Mouse (Mus musculus): Measurements from ENCODE around the gene Phf20. TPM values are rescaled to one million over a fixed set of nuclear protein-coding genes. Genes with fewer than 3 reads are reported as not detected.

Gene Phf20
- polyA plus RNA-seq, 1 experiment from 2014 or later: 104 TPM

DNA sequence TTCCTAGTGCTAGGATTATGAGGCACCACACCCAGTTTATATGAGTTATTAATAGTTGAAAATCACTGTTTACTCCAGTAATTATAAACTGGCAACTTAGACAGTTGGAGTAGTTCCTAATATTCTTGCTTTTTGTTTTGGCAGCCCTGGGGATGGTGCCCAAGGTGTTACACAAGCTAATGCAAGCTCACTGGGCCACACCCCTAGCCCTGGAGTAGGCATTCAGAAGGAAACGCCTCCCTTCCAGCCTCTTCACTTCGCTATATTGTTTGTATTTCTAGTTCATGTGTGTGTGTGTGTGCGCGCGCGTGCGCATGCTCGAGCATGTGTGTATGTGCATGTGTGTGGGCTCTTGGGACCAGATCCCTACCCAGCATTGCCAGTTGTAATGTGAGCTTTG, 46.7 kb downstream of the Phf20 start:
- H3K27me3 ChIP-seq (ENCODE audit: control insufficient read depth, insufficient read depth, low read length): no peaks in the 10 kb centered on the region
- no peak overlapping the region for H3K9ac ChIP-seq (ENCODE audit: low read depth, low read length)
- DNase-seq (ENCODE audit: low spot score) (no peak), ATAC-seq (ENCODE audit: low FRiP score) (no peak)
- no peaks in the 10 kb centered on the region for H3K4me1 ChIP-seq (replicated peaks; ENCODE audit: control insufficient read depth, insufficient read depth, low read length)
- no peak overlapping the region for H3K27ac ChIP-seq (ENCODE audit: low read depth, low read length)
- WGBS: 95% methylated on average over 8 of the region's 8 CpGs
- H3K36me3 ChIP-seq (ENCODE audit: control insufficient read depth, insufficient read depth, low read length): no peaks in the 10 kb centered on the region
- H3K4me3 ChIP-seq (ENCODE audit: low read depth, low read length): no peak overlapping the region
- no peak overlapping the region for H3K4me2 ChIP-seq (replicated peaks; ENCODE audit: low read depth, low read length)
- no peaks in the 10 kb centered on the region for H3K9me3 ChIP-seq (ENCODE audit: control insufficient read depth, low read length)

- DNase-seq (ENCODE audit: low spot score): no peak
- Histone ChIP-seq H3K9ac (ENCODE audit: low read depth, low read length) (no peak overlapping the region), H3K4me2 (replicated peaks; ENCODE audit: low read depth, low read length) (no peak overlapping the region), H3K4me1 (replicated peaks; ENCODE audit: control insufficient read depth, insufficient read depth, low read length) (no peaks in the 10 kb centered on the region), H3K27ac (ENCODE audit: low read depth, low read length) (no peak overlapping the region), H3K4me3 (ENCODE audit: low read depth, low read length) (no peak overlapping the region), H3K9me3 (ENCODE audit: control insufficient read depth, low read length) (no peaks in the 10 kb centered on the region), H3K27me3 (ENCODE audit: control insufficient read depth, insufficient read depth, low read length) (no peaks in the 10 kb centered on the region), H3K36me3 (ENCODE audit: control insufficient read depth, insufficient read depth, low read length) (no peaks in the 10 kb centered on the region)
- ATAC-seq (ENCODE audit: low FRiP score): no peak
Measured at GRCm38 (mm10) chr2:156247599-156247998, 51.3 kb downstream of the Phf20 start.

DNA sequence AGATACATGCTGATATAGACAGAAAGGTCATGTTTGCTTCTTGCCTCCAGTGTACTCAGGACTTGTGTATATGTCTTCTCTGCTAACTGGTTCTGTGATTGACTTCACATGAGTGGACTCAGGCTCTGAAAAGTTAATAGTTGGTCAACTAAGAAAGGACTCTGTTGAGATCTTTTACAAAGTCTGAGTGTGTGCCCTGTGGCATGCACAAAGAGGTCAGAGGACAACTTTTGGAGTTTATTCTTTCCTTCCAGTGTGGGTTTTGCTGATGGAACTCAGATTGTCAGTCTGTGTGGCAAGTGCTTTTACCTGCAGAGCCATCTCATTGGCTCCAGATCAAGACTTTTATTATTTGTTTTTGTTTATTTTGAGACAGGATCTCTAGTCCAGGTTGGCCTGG, 54.5 kb downstream of the Phf20 start:
- Histone ChIP-seq H3K9me3 (ENCODE audit: control insufficient read depth, low read length) (no peaks in the 10 kb centered on the region), H3K27ac (ENCODE audit: low read depth, low read length) (no peak overlapping the region), H3K27me3 (ENCODE audit: control insufficient read depth, insufficient read depth, low read length) (no peaks in the 10 kb centered on the region), H3K4me2 (replicated peaks; ENCODE audit: low read depth, low read length) (no peak overlapping the region), H3K36me3 (ENCODE audit: control insufficient read depth, insufficient read depth, low read length) (no peaks in the 10 kb centered on the region), H3K4me3 (ENCODE audit: low read depth, low read length) (no peak overlapping the region), H3K4me1 (replicated peaks; ENCODE audit: control insufficient read depth, insufficient read depth, low read length) (no peaks in the 10 kb centered on the region), H3K9ac (ENCODE audit: low read depth, low read length) (no peak overlapping the region)
- ATAC-seq (ENCODE audit: low FRiP score) (no peak), DNase-seq (ENCODE audit: low spot score) (no peak)

- no peaks in the 10 kb centered on the region for H3K36me3 ChIP-seq (ENCODE audit: control insufficient read depth, insufficient read depth, low read length)
- 92% methylated on average over 1 of the region's 1 CpGs for WGBS
Measured at GRCm38 (mm10) chr2:156251291-156251690, 55.0 kb downstream of the Phf20 start.

GRCm38 (mm10) chr2:156257051-156257450, 60.8 kb downstream of the Phf20 start:
- Histone ChIP-seq H3K9me3 (ENCODE audit: control insufficient read depth, low read length) (no peaks in the 10 kb centered on the region), H3K27me3 (ENCODE audit: control insufficient read depth, insufficient read depth, low read length) (no peaks in the 10 kb centered on the region), H3K27ac (ENCODE audit: low read depth, low read length) (no peak overlapping the region), H3K4me3 (ENCODE audit: low read depth, low read length) (no peak overlapping the region), H3K9ac (ENCODE audit: low read depth, low read length) (no peak overlapping the region), H3K4me2 (replicated peaks; ENCODE audit: low read depth, low read length) (no peak overlapping the region), H3K36me3 (ENCODE audit: control insufficient read depth, insufficient read depth, low read length) (0 out of 2 replicates have a peak, but pooled peaks cover 3% of the 10 kb centered on the region), H3K4me1 (replicated peaks; ENCODE audit: control insufficient read depth, insufficient read depth, low read length) (no peaks in the 10 kb centered on the region)
- 68% methylated on average over 2 of the region's 2 CpGs for WGBS
- DNase-seq (ENCODE audit: low spot score) (no peak), ATAC-seq (ENCODE audit: low FRiP score) (no peak)

More at GRCm38 (mm10) chr2:156251291-156251690, 55.0 kb downstream of the Phf20 start:
- no peaks in the 10 kb centered on the region for H3K4me1 ChIP-seq (replicated peaks; ENCODE audit: control insufficient read depth, insufficient read depth, low read length)
- H3K9me3 ChIP-seq (ENCODE audit: control insufficient read depth, low read length): no peaks in the 10 kb centered on the region
- H3K27ac ChIP-seq (ENCODE audit: low read depth, low read length): no peak overlapping the region
- ATAC-seq (ENCODE audit: low FRiP score) (no peak), DNase-seq (ENCODE audit: low spot score) (no peak)
- H3K9ac ChIP-seq (ENCODE audit: low read depth, low read length): no peak overlapping the region
- no peak overlapping the region for H3K4me2 ChIP-seq (replicated peaks; ENCODE audit: low read depth, low read length)
- H3K4me3 ChIP-seq (ENCODE audit: low read depth, low read length): no peak overlapping the region
- no peaks in the 10 kb centered on the region for H3K27me3 ChIP-seq (ENCODE audit: control insufficient read depth, insufficient read depth, low read length)

- 0 out of 2 replicates have a peak, but pooled peaks cover 3% of the 10 kb centered on the region for H3K36me3 ChIP-seq (ENCODE audit: control insufficient read depth, insufficient read depth, low read length)
- 88% methylated on average over 11 of the region's 11 CpGs for WGBS
- no peaks in the 10 kb centered on the region for H3K9me3 ChIP-seq (ENCODE audit: control insufficient read depth, low read length)
- no peaks in the 10 kb centered on the region for H3K4me1 ChIP-seq (replicated peaks; ENCODE audit: control insufficient read depth, insufficient read depth, low read length)
- no peak overlapping the region for H3K27ac ChIP-seq (ENCODE audit: low read depth, low read length)
- no peaks in the 10 kb centered on the region for H3K27me3 ChIP-seq (ENCODE audit: control insufficient read depth, insufficient read depth, low read length)
- DNase-seq (ENCODE audit: low spot score) (no peak), ATAC-seq (ENCODE audit: low FRiP score) (no peak)
- no peak overlapping the region for H3K4me2 ChIP-seq (replicated peaks; ENCODE audit: low read depth, low read length)
- H3K4me3 ChIP-seq (ENCODE audit: low read depth, low read length): no peak overlapping the region
- H3K9ac ChIP-seq (ENCODE audit: low read depth, low read length): no peak overlapping the region
Measured at GRCm38 (mm10) chr2:156257922-156258761, 61.9 kb downstream of the Phf20 start.

DNA sequence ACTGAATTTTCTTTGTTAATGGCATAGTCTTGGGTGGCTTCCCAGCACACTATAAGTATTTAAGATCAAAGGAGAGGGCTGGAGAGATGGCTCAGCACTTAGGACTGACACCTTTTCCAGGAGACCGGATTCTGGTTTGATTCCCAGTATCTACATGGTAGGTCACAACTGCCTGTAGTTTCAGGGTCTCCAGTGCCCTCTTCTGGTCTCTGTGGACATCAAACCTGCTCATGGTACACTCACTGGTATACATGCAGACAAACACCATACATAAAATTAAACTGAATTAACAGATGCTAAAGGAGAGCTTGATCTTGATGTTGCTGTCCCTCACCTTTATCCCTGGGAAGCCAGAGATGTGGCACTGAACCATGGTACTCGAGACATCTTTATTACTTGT, 64.7 kb downstream of the Phf20 start:
- no peaks in the 10 kb centered on the region for H3K4me1 ChIP-seq (replicated peaks; ENCODE audit: control insufficient read depth, insufficient read depth, low read length)
- H3K4me2 ChIP-seq (replicated peaks; ENCODE audit: low read depth, low read length): no peak overlapping the region
- WGBS: 89% methylated on average over 2 of the region's 2 CpGs
- 0 out of 2 replicates have a peak, but pooled peaks cover 3% of the 10 kb centered on the region for H3K36me3 ChIP-seq (ENCODE audit: control insufficient read depth, insufficient read depth, low read length)
- H3K9ac ChIP-seq (ENCODE audit: low read depth, low read length): no peak overlapping the region
- ATAC-seq (ENCODE audit: low FRiP score) (no peak), DNase-seq (ENCODE audit: low spot score) (no peak)
- no peaks in the 10 kb centered on the region for H3K9me3 ChIP-seq (ENCODE audit: control insufficient read depth, low read length)
- no peak overlapping the region for H3K4me3 ChIP-seq (ENCODE audit: low read depth, low read length)
- no peaks in the 10 kb centered on the region for H3K27me3 ChIP-seq (ENCODE audit: control insufficient read depth, insufficient read depth, low read length)
- H3K27ac ChIP-seq (ENCODE audit: low read depth, low read length): no peak overlapping the region

DNA sequence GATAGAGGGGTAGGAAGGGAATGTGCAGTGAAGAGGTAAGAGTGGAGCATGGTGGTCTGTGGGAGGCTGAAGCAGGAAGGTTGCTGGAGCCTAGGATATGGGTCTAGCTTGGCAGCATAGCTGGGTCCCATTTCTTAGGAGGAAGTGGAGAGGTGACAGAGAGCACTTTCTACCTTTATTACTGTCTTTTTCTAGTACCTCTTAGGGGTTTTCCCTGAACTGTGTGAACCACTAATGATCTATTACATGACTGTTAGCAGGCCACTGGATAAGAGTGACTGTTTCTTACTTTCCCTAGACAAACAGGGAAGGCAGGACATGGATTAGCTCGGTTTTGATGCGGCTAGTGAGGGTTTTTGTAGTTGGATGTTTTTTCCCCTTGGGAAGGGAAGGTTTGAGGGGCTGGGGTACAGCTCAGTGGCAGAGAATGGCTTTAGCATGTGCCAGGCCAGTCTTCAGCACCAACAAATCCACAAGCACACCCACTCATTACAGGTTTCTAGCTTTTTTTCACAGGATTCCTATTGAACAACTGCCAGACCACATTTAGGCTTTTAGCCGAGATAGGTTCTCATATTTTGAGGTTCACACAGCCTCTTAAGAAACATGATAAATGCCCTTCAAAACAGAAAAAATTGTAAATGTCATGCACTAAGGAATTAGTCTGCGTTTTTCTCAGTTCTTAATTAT, 67.1 kb downstream of the Phf20 start:
- WGBS: 93% methylated on average over 4 of the region's 4 CpGs
- Histone ChIP-seq H3K9me3 (ENCODE audit: control insufficient read depth, low read length) (no peaks in the 10 kb centered on the region), H3K4me3 (ENCODE audit: low read depth, low read length) (no peak overlapping the region), H3K9ac (ENCODE audit: low read depth, low read length) (no peak overlapping the region), H3K4me2 (replicated peaks; ENCODE audit: low read depth, low read length) (no peak overlapping the region), H3K36me3 (ENCODE audit: control insufficient read depth, insufficient read depth, low read length) (0 out of 2 replicates have a peak, but pooled peaks cover 3% of the 10 kb centered on the region), H3K27ac (ENCODE audit: low read depth, low read length) (no peak overlapping the region), H3K27me3 (ENCODE audit: control insufficient read depth, insufficient read depth, low read length) (no peaks in the 10 kb centered on the region), H3K4me1 (replicated peaks; ENCODE audit: control insufficient read depth, insufficient read depth, low read length) (no peaks in the 10 kb centered on the region)
- no peak for ATAC-seq (ENCODE audit: low FRiP score)
- DNase-seq (ENCODE audit: low spot score): no peak

DNA sequence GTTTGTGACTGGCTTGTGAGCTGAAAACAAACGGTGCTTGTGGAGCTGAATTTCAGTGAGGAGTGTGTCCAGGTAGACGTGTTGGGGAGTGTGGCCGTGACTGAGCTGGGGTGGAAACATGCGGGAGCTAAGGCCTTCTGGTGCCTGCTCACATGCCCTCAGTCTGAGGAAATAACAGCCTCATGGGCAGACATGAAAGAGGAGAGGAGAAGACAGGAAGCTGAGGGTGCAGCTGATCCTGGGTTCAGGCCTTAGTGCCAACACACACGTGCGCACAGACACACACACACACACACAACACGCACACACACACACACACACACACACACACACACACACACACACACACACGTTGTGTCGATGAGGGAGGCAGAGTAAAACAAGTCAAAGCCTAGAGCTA, 71.4 kb downstream of the Phf20 start:
- no peak overlapping the region for H3K4me2 ChIP-seq (replicated peaks; ENCODE audit: low read depth, low read length)
- no peak overlapping the region for H3K9ac ChIP-seq (ENCODE audit: low read depth, low read length)
- no peak overlapping the region for H3K4me3 ChIP-seq (ENCODE audit: low read depth, low read length)
- H3K9me3 ChIP-seq (ENCODE audit: control insufficient read depth, low read length): no peaks in the 10 kb centered on the region
- H3K27me3 ChIP-seq (ENCODE audit: control insufficient read depth, insufficient read depth, low read length): no peaks in the 10 kb centered on the region
- no peaks in the 10 kb centered on the region for H3K4me1 ChIP-seq (replicated peaks; ENCODE audit: control insufficient read depth, insufficient read depth, low read length)
- H3K27ac ChIP-seq (ENCODE audit: low read depth, low read length): no peak overlapping the region
- DNase-seq (ENCODE audit: low spot score): no peak
- H3K36me3 ChIP-seq (ENCODE audit: control insufficient read depth, insufficient read depth, low read length): no peaks in the 10 kb centered on the region
- 93% methylated on average over 9 of the region's 9 CpGs for WGBS
- no peak for ATAC-seq (ENCODE audit: low FRiP score)

Data from hindbrain, embryonic 11.5 days (tissue).